Mouse (Mus musculus) heart, embryonic 16.5 days (tissue): Measurements from ENCODE around the gene Sec24a. TPM values are rescaled to one million over a fixed set of nuclear protein-coding genes. Genes with fewer than 3 reads are reported as not detected.

ENCODE experiments used
- ATAC-seq: fragments of 200-750 bp; cut with Nextera tagmentation; replicated peaks from 2 replicates; pipeline ENCODE4 v1.8.0; 2017; ENCODE audit warnings: moderate number of reproducible peaks; ENCODE audit not compliant: insufficient read depth, low FRiP score; ENCODE audit errors: extremely low read depth
- H3K27ac ChIP-seq: fragments of 300-500 bp; sonication (generic); 2 replicates; pipeline ENCODE4 v1.5.1; 2014; ENCODE audit warnings: mild to moderate bottlenecking, low read length, control low read depth, moderate library complexity
- H3K27me3 ChIP-seq: fragments of 300-500 bp; sonication (generic); 2 replicates; pipeline ENCODE4 v1.6.1; 2014; ENCODE audit warnings: low read length, mixed read lengths; ENCODE audit not compliant: control insufficient read depth, insufficient read depth
- H3K36me3 ChIP-seq: fragments of 300-500 bp; sonication (generic); 2 replicates; pipeline ENCODE4 v1.6.1; 2014; ENCODE audit not compliant: control insufficient read depth, insufficient read depth
- H3K4me1 ChIP-seq: fragments of 300-500 bp; sonication (generic); 2 replicates; pipeline ENCODE4 v1.6.1; 2014; ENCODE audit warnings: low read length, mixed read lengths; ENCODE audit not compliant: control insufficient read depth, insufficient read depth
- H3K4me2 ChIP-seq: fragments of 300-500 bp; sonication (generic); 2 replicates; pipeline ENCODE4 v1.6.1; 2014; ENCODE audit warnings: low read depth, mild to moderate bottlenecking, control low read depth, low read length
- H3K4me3 ChIP-seq: fragments of 300-500 bp; sonication (generic); 2 replicates; pipeline ENCODE4 v1.5.1; 2014; ENCODE audit warnings: mild to moderate bottlenecking, control low read depth, low read length
- H3K9ac ChIP-seq: fragments of 300-500 bp; sonication (generic); 2 replicates; pipeline ENCODE4 v1.6.1; 2014; ENCODE audit warnings: low read length, control low read depth
- H3K9me3 ChIP-seq: fragments of 300-500 bp; sonication (generic); replicated peaks from 2 replicates; pipeline ENCODE4 v1.6.1; 2016; ENCODE audit warnings: low read length; ENCODE audit not compliant: control insufficient read depth
- WGBS: fragments of 180-500 bp; shearing (Covaris S2); extraction: QIAGEN DNeasy Blood & Tissue Kit; methylation state at CpG from one replicate; pipeline ENCODE4 v1.1.7; 2014; 5-methylcytosine and 5-hydroxymethylcytosine counted together
- polyA plus RNA-seq: library from polyadenylated mRNA; unstranded; fragments of >200 nt; fragmentation: Nextera tagmentation; extraction: Ambion mirVana; gene quantifications from 2 replicates; pipeline ENCODE4 v1.2.1, GENCODE M21; 2015

Sec24a gene
- polyA plus RNA-seq, 1 experiment from 2014 or later = 10.7 TPM

DNA sequence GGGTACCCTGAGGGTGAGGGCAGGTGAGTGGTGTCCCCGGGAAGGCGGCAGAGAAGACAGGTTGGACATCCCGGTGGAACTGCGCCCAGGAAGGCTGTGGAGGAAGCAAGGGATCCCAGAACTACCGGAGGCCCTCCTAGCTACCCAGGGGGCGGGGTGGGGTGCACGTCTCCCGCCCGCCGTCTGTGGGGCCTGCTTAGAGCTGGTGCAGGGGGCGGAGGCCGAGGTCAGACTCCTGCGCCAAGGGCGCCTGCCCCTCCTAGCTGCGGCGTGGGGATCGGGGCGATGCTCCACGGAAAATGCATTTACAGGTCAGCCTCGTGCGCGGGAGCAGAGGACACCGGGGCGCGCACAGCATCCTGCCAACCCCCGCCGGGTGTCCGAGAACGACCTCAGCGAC, 113.2 kb downstream of the Sec24a start:
- Histone ChIP-seq H3K4me2 (peak overlapping the region; percentile 87), H3K27ac (peak overlapping the region; percentile 49), H3K9ac (peak overlapping the region; percentile 73), H3K4me1 (peaks cover 32% of the 10 kb centered on the region), H3K9me3 (no peaks in the 10 kb centered on the region), H3K36me3 (no peaks in the 10 kb centered on the region), H3K4me3 (peak overlapping the region; percentile 65), H3K27me3 (no peaks in the 10 kb centered on the region)
- under 1% methylated on average over 30 of the region's 30 CpGs for WGBS
- ATAC-seq = 0 out of 2 replicates have a peak, but pooled peaks have one; percentile 10

DNA sequence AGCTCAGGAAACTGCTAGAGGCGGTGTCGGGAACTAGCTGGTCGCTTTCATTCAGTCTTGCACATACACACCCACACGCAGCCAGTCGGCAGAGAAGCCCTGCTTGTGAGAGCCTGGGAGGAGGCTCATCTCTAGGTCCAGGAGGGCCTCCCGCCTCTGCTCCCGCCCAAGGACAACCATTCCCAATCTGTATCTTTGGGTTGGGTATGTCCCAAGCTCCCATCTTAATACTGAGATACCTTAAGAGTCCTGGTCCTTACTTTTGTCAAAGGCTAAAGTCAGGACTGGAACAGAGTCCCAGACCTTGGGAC, 113.6 kb downstream of the Sec24a start:
- peak overlapping the region; percentile 40 for H3K27ac ChIP-seq
- peaks cover 33% of the 10 kb centered on the region for H3K4me1 ChIP-seq
- peak overlapping the region; percentile 73 for H3K9ac ChIP-seq
- 0 out of 2 replicates have a peak, but pooled peaks cover 2% of the 10 kb centered on the region for H3K36me3 ChIP-seq
- WGBS = 5% methylated on average over 7 of the region's 7 CpGs
- ATAC-seq = no peak
- peak overlapping the region; percentile 65 for H3K4me3 ChIP-seq
- no peaks in the 10 kb centered on the region for H3K9me3 ChIP-seq
- peak overlapping the region; percentile 87 for H3K4me2 ChIP-seq
- H3K27me3 ChIP-seq = no peaks in the 10 kb centered on the region

DNA sequence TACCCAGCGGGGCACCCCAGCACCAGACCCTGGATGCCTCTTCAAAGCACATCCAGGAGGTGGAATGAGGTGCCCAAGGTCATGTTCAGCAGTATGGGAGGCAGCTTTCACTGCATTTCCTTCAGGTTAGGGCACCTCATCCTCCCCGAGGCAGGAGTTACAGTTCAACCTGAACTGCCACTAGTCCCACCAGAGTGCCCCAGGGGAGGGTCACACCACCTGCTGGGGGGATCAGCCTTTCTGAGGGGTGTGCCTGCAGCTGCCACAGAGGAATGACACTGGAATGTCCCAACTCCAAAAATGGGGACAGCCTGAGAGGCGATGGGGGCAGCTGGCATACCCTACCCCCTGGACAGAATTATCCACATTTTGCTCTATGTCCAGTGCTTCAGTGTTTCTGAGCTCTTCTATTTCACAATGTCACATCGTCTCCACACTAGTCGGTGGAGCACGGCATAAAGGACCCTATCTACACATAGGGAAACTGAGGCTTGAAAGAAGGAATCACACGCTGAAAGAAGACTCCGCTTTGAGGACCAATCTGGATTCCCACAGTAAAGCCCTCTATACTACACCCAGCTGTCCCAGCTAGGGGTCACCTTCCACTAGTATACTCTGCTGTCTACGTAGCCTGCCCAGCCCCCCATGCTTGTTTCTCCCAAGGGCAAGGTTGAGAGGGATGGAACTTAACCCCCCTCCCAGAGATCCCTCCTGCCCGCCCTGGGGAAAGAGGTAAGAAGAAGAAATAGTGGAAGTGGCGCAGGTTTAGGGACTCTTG, 114.1 kb downstream of the Sec24a start:
- Histone ChIP-seq H3K9ac (peak overlapping the region; percentile 73), H3K27me3 (no peaks in the 10 kb centered on the region), H3K4me2 (peak overlapping the region; percentile 87), H3K9me3 (no peaks in the 10 kb centered on the region), H3K27ac (peak overlapping the region; percentile 40), H3K4me3 (peak overlapping the region; percentile 65), H3K4me1 (peaks cover 33% of the 10 kb centered on the region), H3K36me3 (peaks cover 4% of the 10 kb centered on the region; the same call in 1 of the 2 replicates)
- 37% methylated on average over 11 of the region's 11 CpGs for WGBS
- no peak for ATAC-seq

DNA sequence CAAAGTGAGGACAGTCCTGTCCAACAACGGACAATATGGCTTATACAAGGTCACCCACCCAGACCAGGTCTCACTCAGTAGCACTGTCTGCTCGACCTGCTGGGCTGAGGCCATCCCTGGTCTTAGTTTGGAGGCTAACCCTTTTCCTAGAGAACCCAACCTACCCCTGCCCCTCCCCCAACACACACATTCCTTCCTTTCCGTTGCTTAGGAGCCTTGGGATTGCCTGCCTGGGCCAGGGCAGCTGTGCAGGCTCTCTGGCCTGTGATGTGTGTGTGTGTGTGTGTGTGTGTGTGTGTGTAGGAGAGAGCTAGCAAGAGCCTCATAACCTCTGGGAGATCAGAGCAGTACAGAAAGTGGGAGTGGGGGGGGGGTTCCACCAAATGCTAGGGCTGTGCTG, 114.9 kb downstream of the Sec24a start:
- H3K36me3 ChIP-seq = peaks cover 10% of the 10 kb centered on the region
- H3K9me3 ChIP-seq = no peaks in the 10 kb centered on the region
- H3K27ac ChIP-seq = peak overlapping the region; percentile 28
- 17% methylated on average over 3 of the region's 3 CpGs for WGBS
- peak overlapping the region; percentile 65 for H3K4me3 ChIP-seq
- H3K4me1 ChIP-seq = peaks cover 35% of the 10 kb centered on the region
- no peak for ATAC-seq
- peak overlapping the region; percentile 87 for H3K4me2 ChIP-seq
- H3K9ac ChIP-seq = peak overlapping the region; percentile 73
- no peaks in the 10 kb centered on the region for H3K27me3 ChIP-seq

DNA sequence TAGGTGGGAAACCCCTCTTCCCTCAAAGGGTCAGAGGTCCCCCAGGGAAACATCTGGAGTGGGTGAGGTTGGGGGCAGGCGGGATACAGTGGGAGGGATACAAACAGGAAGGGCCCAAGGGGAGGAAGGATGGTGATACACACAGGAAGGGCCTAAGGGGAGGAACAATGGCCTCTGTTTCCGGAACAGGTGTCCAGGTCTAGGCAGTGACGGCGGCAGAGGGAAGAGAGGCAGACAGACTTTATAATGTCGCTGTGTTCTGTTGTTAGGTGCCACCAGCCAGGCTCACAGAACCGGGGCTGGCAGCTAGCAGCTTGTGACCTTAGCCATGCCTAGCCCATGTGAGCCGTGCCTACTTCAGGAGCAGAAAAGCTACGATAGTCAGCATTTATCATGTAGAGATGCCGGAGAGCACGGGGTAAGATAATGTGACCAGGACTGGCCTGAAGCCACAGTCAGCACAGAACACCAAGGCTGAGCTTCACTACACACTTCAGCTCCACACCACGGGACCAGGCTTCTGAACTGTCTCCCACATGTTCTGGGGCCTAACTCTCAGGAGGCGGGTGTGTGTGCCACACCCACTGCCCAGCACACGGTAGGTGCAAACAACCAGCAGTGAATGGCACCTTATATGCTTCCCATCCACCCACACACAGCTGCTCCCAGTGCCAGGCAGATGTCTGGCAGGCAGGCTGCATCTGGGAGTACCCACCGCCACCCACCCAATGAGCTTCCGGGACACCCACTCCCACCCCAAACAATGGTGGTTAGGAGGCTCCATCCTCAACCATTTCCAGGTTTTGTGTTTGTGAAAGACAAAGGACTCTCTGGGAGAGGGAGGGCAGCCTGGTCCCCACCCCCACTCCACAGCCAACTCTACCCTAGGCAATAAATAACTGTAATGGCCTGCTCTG, 116.4 kb downstream of the Sec24a start:
- H3K27me3 ChIP-seq = no peaks in the 10 kb centered on the region
- peaks cover 35% of the 10 kb centered on the region for H3K4me1 ChIP-seq
- H3K4me3 ChIP-seq = peak overlapping the region; percentile 28
- peaks cover 15% of the 10 kb centered on the region for H3K36me3 ChIP-seq
- peak; percentile 24 for ATAC-seq
- no peaks in the 10 kb centered on the region for H3K9me3 ChIP-seq
- H3K4me2 ChIP-seq = peak overlapping the region; percentile 87
- 51% methylated on average over 15 of the region's 15 CpGs for WGBS
- H3K9ac ChIP-seq = peak overlapping the region; percentile 36
- H3K27ac ChIP-seq = peak overlapping the region; percentile 84

DNA sequence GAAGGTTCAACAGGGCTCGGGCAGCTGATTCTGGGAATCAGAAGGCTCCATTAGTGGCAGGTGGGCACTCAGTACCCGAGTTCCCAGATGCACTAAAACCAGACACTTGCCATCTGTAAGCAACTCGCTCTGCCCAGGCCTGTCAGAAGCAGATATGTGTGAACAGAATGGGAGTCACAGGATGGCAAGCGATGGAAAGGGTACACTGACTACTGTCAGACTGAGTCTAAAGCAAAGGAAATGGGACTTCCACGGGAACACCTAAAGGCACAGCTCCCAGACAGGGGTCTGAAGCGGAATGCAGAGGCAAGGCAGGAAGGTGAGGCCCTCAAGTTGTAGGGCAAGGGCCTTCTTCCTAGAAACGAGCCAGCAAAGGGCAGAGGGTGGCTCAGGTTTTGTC, 117.2 kb downstream of the Sec24a start:
- Histone ChIP-seq H3K9ac (no peak overlapping the region), H3K27ac (peak overlapping the region; percentile 84), H3K4me1 (peaks cover 35% of the 10 kb centered on the region), H3K4me3 (no peak overlapping the region), H3K27me3 (no peaks in the 10 kb centered on the region), H3K4me2 (peak overlapping the region; percentile 87; the same call in 1 of the 2 replicates), H3K9me3 (no peaks in the 10 kb centered on the region), H3K36me3 (peaks cover 15% of the 10 kb centered on the region)
- no peak for ATAC-seq
- 73% methylated on average over 7 of the region's 7 CpGs for WGBS

DNA sequence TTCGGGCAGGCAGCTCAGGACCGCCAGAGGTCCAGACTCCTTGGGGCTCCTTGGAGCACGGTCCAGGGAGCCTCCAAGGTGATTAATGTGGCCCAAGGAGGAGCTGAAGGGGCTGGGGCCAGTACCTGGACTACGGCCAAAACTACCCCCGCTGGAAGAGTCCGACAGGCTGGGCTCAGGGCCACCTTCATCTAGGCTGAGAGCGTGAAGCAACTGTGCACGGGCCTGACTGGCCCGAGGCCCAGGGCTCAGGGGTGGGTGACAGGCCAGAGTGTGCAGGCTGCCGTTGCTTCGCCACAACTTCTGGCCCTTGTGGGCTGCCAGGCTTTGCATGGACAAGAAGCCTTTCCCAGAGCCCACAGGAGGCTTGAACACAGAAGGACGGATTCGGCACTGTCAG, 118.1 kb downstream of the Sec24a start:
- H3K27me3 ChIP-seq = no peaks in the 10 kb centered on the region
- peak overlapping the region; percentile 63 for H3K27ac ChIP-seq
- H3K4me1 ChIP-seq = peaks cover 35% of the 10 kb centered on the region
- H3K4me2 ChIP-seq = no peak overlapping the region
- peak overlapping the region; percentile 46; the same call in 1 of the 2 replicates for H3K9ac ChIP-seq
- no peaks in the 10 kb centered on the region for H3K9me3 ChIP-seq
- 45% methylated on average over 13 of the region's 13 CpGs for WGBS
- no peak overlapping the region for H3K4me3 ChIP-seq
- ATAC-seq = no peak
- H3K36me3 ChIP-seq = peaks cover 15% of the 10 kb centered on the region

DNA sequence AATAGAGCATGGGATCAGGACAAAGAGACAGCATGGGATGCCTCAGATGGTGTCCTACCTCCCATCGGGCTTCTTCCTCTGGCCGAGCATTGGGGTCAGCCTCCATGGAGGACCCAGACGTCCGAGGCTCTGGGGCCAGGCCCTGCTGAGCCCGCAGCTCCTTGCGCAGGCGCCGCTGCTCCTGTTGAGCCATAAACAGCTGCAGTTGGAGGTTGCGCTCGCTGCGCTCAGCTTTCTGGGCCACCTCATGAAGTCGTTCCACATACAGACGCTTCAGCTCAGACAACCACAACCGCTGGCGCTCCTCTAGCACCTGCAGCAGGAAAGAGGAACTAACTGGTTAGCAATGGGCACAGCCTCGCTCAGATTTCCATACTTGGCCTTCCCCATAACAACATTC, 119.2 kb downstream of the Sec24a start:
- H3K4me1 ChIP-seq = peaks cover 26% of the 10 kb centered on the region
- H3K9me3 ChIP-seq = no peaks in the 10 kb centered on the region
- peak overlapping the region; percentile 34 for H3K4me2 ChIP-seq
- peaks cover 15% of the 10 kb centered on the region for H3K36me3 ChIP-seq
- H3K27me3 ChIP-seq = no peaks in the 10 kb centered on the region
- 78% methylated on average over 16 of the region's 16 CpGs for WGBS
- ATAC-seq = no peak
- peak overlapping the region; percentile 40; the same call in 1 of the 2 replicates for H3K9ac ChIP-seq
- H3K27ac ChIP-seq = peak overlapping the region; percentile 78
- H3K4me3 ChIP-seq = no peak overlapping the region; the same call in 1 of the 2 replicates
